Mouse (Mus musculus) limb, embryonic 14.5 days (tissue): ENCODE data around the gene Srsf2. TPM values are rescaled to one million over a fixed set of nuclear protein-coding genes. Genes with fewer than 3 reads are reported as not detected.

Source experiments
- ATAC-seq: fragments of 200-750 bp; cut with Nextera tagmentation; 2 replicates; pipeline ENCODE4 v1.8.0; 2017; ENCODE audit warnings: low read depth, moderate number of reproducible peaks, moderate TSS enrichment; ENCODE audit not compliant: low FRiP score
- DNase-seq: peaks from one replicate; pipeline ENCODE4 v3.0.0-alpha.2; 2015; ENCODE audit warnings: low spot score
- H3K27ac ChIP-seq: fragments of 300-500 bp; sonication (generic); replicated peaks from 2 replicates; pipeline ENCODE4 v1.5.1; 2014; ENCODE audit warnings: low read depth, mild to moderate bottlenecking, low read length, moderate library complexity, mixed read lengths
- H3K27me3 ChIP-seq: fragments of 300-500 bp; sonication (generic); 2 replicates; pipeline ENCODE4 v1.6.1; 2014; ENCODE audit warnings: low read length, mixed read lengths; ENCODE audit not compliant: control insufficient read depth, insufficient read depth
- H3K36me3 ChIP-seq: fragments of 300-500 bp; sonication (generic); 2 replicates; pipeline ENCODE4 v1.6.1; 2014; ENCODE audit warnings: mild to moderate bottlenecking, low read length, moderate library complexity, mixed read lengths; ENCODE audit not compliant: control insufficient read depth, insufficient read depth
- H3K4me1 ChIP-seq: fragments of 300-500 bp; sonication (generic); 2 replicates; pipeline ENCODE4 v1.6.1; 2014; ENCODE audit warnings: antibody characterized with exemption, low read length, mixed read lengths; ENCODE audit not compliant: control insufficient read depth, insufficient read depth
- H3K4me2 ChIP-seq: fragments of 300-500 bp; sonication (generic); replicated peaks from 2 replicates; pipeline ENCODE4 v1.6.1; 2014; ENCODE audit warnings: low read depth, mild to moderate bottlenecking, low read length, moderate library complexity; ENCODE audit not compliant: severe bottlenecking
- H3K4me3 ChIP-seq: fragments of 300-500 bp; sonication (generic); replicated peaks from 2 replicates; pipeline ENCODE4 v1.5.1; 2014; ENCODE audit warnings: low read length
- H3K9ac ChIP-seq: fragments of 300-500 bp; sonication (generic); 2 replicates; pipeline ENCODE4 v1.6.1; 2014; ENCODE audit warnings: mild to moderate bottlenecking, low read depth, low read length, moderate library complexity; ENCODE audit not compliant: severe bottlenecking
- H3K9me3 ChIP-seq: fragments of 300-500 bp; sonication (generic); 2 replicates; pipeline ENCODE4 v1.6.1; 2016; ENCODE audit warnings: low read length; ENCODE audit not compliant: control insufficient read depth
- POLR2A ChIP-seq: fragments of 200-500 bp; IDR thresholded peaks from 2 replicates; pipeline ENCODE4 v1.8.0; 2012; ENCODE audit warnings: inconsistent platforms, mild to moderate bottlenecking, moderate library complexity, borderline replicate concordance; ENCODE audit not compliant: insufficient read depth, insufficient read length; ENCODE audit errors: extremely low read depth
- WGBS: fragments of 180-500 bp; shearing (Covaris S2); extraction: QIAGEN DNeasy Blood & Tissue Kit; methylation state at CpG from one replicate; pipeline ENCODE4 v1.1.7; 2014; 5-methylcytosine and 5-hydroxymethylcytosine counted together
- polyA plus RNA-seq, 2 experiments: library from polyadenylated mRNA; depleted of rRNA in 1 of 2; stranded (reverse) in 1 of 2; unstranded in 1 of 2; fragments of >200 nt; fragmentation: Nextera tagmentation in 1 of 2; extraction: Ambion mirVana in 1 of 2; gene quantifications; 2 replicates each; pipeline versions ENCODE4 v1.2.1 to v1.2.3; 2012 to 2014

The Srsf2 gene
- polyA plus RNA-seq, 2 experiments, result 776 to 791 TPM

GRCm38 (mm10) chr11:116880839-116881238 is 27.9 kb upstream of the Srsf2 start:
- Histone ChIP-seq H3K9me3 (no peaks in the 10 kb centered on the region), H3K9ac (no peak overlapping the region), H3K27ac (no peak overlapping the region), H3K4me1 (peaks cover 3% of the 10 kb centered on the region), H3K4me2 (no peak overlapping the region), H3K27me3 (no peaks in the 10 kb centered on the region), H3K36me3 (no peaks in the 10 kb centered on the region), H3K4me3 (no peak overlapping the region)
- ATAC-seq (no peak), DNase-seq (no peak)
- no peak for TF ChIP-seq POLR2A
- 64% methylated on average over 7 of the region's 7 CpGs for WGBS

DNA sequence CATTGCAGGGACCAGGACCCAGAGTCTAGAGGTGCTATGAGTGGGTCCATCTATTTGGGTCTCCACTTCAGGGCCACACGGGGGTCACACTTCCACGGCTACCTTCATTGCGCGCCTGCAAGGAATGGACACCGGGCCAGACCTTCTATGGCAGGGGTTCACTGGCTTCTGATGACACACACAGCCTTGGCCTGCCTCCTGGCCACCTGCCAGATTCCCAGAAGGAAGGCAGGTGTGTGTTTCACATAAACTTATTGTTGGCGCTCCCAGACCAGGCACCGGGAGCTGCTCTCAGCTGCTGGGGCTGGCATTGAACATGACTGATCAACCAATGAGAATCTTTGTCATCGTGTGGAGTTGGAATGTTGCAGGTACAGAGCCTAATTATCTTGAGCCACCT is 25.6 kb upstream of the Srsf2 start:
- DNase-seq, result no peak
- Histone ChIP-seq H3K4me2 (no peak overlapping the region), H3K36me3 (peaks cover 15% of the 10 kb centered on the region), H3K9me3 (no peaks in the 10 kb centered on the region), H3K4me3 (no peak overlapping the region), H3K27ac (no peak overlapping the region), H3K4me1 (no peaks in the 10 kb centered on the region), H3K9ac (no peak overlapping the region), H3K27me3 (no peaks in the 10 kb centered on the region)
- no peak for ATAC-seq
- no peak for TF ChIP-seq POLR2A
- 59% methylated on average over 8 of the region's 8 CpGs for WGBS

DNA sequence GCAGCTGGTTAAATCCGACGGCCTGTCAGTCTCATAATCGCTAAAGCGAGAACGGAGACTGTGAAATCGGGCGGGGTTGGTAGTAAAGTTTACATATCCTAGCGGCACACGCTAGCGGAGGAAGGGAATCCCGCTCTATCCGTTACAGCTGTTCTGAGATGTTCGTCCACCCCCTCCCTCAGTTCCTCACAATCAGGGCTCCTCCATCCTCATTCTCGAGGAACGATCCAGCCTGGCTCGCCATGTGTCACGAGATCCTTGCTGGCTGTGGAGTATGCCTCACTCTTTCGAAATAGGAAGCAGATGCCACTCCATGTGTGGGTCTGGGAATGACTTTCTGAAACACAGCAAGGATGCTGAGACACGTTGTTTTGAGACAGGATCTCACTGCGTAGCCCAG is 21.1 kb upstream of the Srsf2 start:
- Histone ChIP-seq H3K9ac (no peak overlapping the region), H3K4me3 (no peak overlapping the region), H3K27ac (no peak overlapping the region), H3K4me2 (no peak overlapping the region), H3K36me3 (peaks cover 50% of the 10 kb centered on the region), H3K4me1 (no peaks in the 10 kb centered on the region), H3K9me3 (no peaks in the 10 kb centered on the region), H3K27me3 (no peaks in the 10 kb centered on the region)
- TF ChIP-seq POLR2A, result no peak
- DNase-seq (peak; percentile 73), ATAC-seq (peak; percentile 56)
- WGBS, result 59% methylated on average over 20 of the region's 20 CpGs

DNA sequence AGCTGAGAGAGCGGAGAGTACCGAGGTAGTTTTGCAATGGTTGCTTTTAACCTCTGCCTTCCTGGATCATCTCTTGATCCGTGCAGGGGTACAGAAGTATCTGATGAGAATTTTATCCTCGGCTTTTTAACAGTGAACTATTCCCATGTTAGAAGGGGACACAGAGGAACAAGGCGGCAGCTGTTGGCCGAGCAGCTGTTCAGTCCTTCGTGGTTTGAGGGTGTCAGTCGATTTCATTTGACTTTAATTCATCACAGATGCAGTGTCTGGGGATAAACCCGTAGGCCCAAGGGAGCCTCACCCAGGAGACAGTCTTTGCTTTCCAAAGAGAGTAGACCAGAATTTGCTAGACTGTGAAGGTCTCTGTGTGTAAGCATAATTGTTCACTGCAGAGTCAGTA is 18.6 kb upstream of the Srsf2 start:
- H3K4me2 ChIP-seq, result no peak overlapping the region
- 72% methylated on average over 9 of the region's 9 CpGs for WGBS
- no peak for TF ChIP-seq POLR2A
- H3K36me3 ChIP-seq, result peaks cover 62% of the 10 kb centered on the region
- no peak overlapping the region for H3K9ac ChIP-seq
- no peak for ATAC-seq
- no peaks in the 10 kb centered on the region for H3K4me1 ChIP-seq
- H3K4me3 ChIP-seq, result no peak overlapping the region
- no peak overlapping the region for H3K27ac ChIP-seq
- H3K27me3 ChIP-seq, result no peaks in the 10 kb centered on the region
- no peaks in the 10 kb centered on the region for H3K9me3 ChIP-seq
- DNase-seq, result peak; percentile 42

DNA sequence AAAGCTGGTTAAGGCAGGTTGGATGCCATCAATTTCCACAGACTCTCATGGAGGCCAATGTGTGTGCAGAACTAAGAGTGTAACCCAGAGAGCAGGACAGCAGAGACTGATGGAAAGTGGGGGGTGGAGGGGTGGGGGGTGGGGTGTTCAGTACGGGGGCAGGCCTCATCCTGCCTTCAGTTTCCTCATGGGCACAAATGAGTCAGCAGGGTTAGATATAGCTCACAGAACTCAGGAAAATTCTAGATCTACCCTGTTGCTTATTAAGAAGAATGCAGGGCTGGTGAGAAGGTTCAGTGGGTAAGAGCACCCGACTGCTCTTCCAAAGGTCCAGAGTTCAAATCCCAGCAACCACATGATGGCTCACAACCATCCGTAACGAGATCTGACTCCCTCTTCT is 16.7 kb upstream of the Srsf2 start:
- no peaks in the 10 kb centered on the region for H3K9me3 ChIP-seq
- H3K27me3 ChIP-seq, result no peaks in the 10 kb centered on the region
- H3K4me2 ChIP-seq, result no peak overlapping the region
- H3K36me3 ChIP-seq, result peaks cover 76% of the 10 kb centered on the region
- no peak overlapping the region for H3K9ac ChIP-seq
- no peaks in the 10 kb centered on the region for H3K4me1 ChIP-seq
- WGBS, result 77% methylated on average over 4 of the region's 4 CpGs
- DNase-seq (no peak), ATAC-seq (no peak)
- TF ChIP-seq POLR2A, result no peak
- H3K27ac ChIP-seq, result no peak overlapping the region
- no peak overlapping the region for H3K4me3 ChIP-seq

GRCm38 (mm10) chr11:116869223-116869622 is 16.3 kb upstream of the Srsf2 start:
- WGBS, result 80% methylated on average over 8 of the region's 8 CpGs
- Histone ChIP-seq H3K9ac (no peak overlapping the region), H3K27ac (no peak overlapping the region), H3K27me3 (no peaks in the 10 kb centered on the region), H3K36me3 (peaks cover 76% of the 10 kb centered on the region), H3K9me3 (no peaks in the 10 kb centered on the region), H3K4me1 (no peaks in the 10 kb centered on the region), H3K4me2 (no peak overlapping the region), H3K4me3 (no peak overlapping the region)
- TF ChIP-seq POLR2A, result no peak
- peak; percentile 56 for DNase-seq
- ATAC-seq, result no peak
